Mouse (Mus musculus) intestine, embryonic 14.5 days (tissue): ENCODE results near the gene Gm18596. TPM values are rescaled to one million over a fixed set of nuclear protein-coding genes. Genes with fewer than 3 reads are reported as not detected.
"Not testable (repeated sequence)": the region's sequence is repeated elsewhere in the genome, so short reads cannot be mapped to it uniquely, and the experiment has no call there.

Source experiments
- ATAC-seq: fragments of 200-750 bp; cut with Nextera tagmentation; replicated peaks from 2 replicates; pipeline ENCODE4 v1.8.0; 2017; ENCODE audit warnings: low read depth, moderate number of reproducible peaks, moderate TSS enrichment, moderate library complexity; ENCODE audit not compliant: low FRiP score, low TSS enrichment
- DNase-seq: peaks from one replicate; pipeline ENCODE4 v3.0.0-alpha.2; 2018; ENCODE audit warnings: low spot score
- H3K27ac ChIP-seq: fragments of 300-500 bp; sonication (generic); 2 replicates; pipeline ENCODE4 v1.5.1; 2014; ENCODE audit warnings: low read depth, mild to moderate bottlenecking, control low read depth
- H3K27me3 ChIP-seq: fragments of 300-500 bp; sonication (generic); replicated peaks from 2 replicates; pipeline ENCODE4 v1.6.1; 2014; ENCODE audit warnings: low read length, control low read depth; ENCODE audit not compliant: control insufficient read depth, insufficient read depth
- H3K36me3 ChIP-seq: fragments of 300-500 bp; sonication (generic); 2 replicates; pipeline ENCODE4 v1.6.1; 2014; ENCODE audit warnings: low read length, control low read depth; ENCODE audit not compliant: control insufficient read depth, insufficient read depth
- H3K4me1 ChIP-seq: fragments of 300-500 bp; sonication (generic); replicated peaks from 2 replicates; pipeline ENCODE4 v1.6.1; 2014; ENCODE audit warnings: low read length, control low read depth, mixed read lengths; ENCODE audit not compliant: control insufficient read depth, insufficient read depth
- H3K4me2 ChIP-seq: fragments of 300-500 bp; sonication (generic); 2 replicates; pipeline ENCODE4 v1.6.1; 2014; ENCODE audit warnings: low read length
- H3K4me3 ChIP-seq: fragments of 300-500 bp; sonication (generic); 2 replicates; pipeline ENCODE4 v1.5.1; 2014; ENCODE audit warnings: low read depth, low read length, control low read depth, mixed read lengths
- H3K9ac ChIP-seq: fragments of 300-500 bp; sonication (generic); 2 replicates; pipeline ENCODE4 v1.6.1; 2014; ENCODE audit warnings: mild to moderate bottlenecking, low read length
- H3K9me3 ChIP-seq: fragments of 300-500 bp; sonication (generic); 2 replicates; pipeline ENCODE4 v1.6.1; 2016; ENCODE audit warnings: low read length, control low read depth; ENCODE audit not compliant: control insufficient read depth
- WGBS: fragments of 180-500 bp; shearing (Covaris S2); extraction: QIAGEN DNeasy Blood & Tissue Kit; methylation state at CpG from one replicate; pipeline ENCODE4 v1.1.7; 2014; 5-methylcytosine and 5-hydroxymethylcytosine counted together
- polyA plus RNA-seq: library from polyadenylated mRNA; unstranded; fragments of >200 nt; fragmentation: Nextera tagmentation; extraction: Ambion mirVana; gene quantifications from 2 replicates; pipeline ENCODE4 v1.2.1, GENCODE M21; 2014

Gm18596 gene
- polyA plus RNA-seq, 1 experiment from 2014 or later = not detected

- not testable (repeated sequence) for H3K27me3 ChIP-seq, H3K4me3 ChIP-seq, DNase-seq, H3K9me3 ChIP-seq, H3K36me3 ChIP-seq, H3K4me2 ChIP-seq, H3K9ac ChIP-seq, ATAC-seq, H3K4me1 ChIP-seq, H3K27ac ChIP-seq
- WGBS = no CpG with 5 or more reads among the region's 1 CpGs
Observed at GRCm38 (mm10) chr10:77759582-77759981, 17.1 kb upstream of the Gm18596 start, which contains the start of gene Gm3233. TSS of gene Gm3233 (minus strand) at chr10:77759682.

GRCm38 (mm10) chr10:77753448-77753847 lies 11.0 kb upstream of the Gm18596 start:
- ATAC-seq (no peak), DNase-seq (no peak)
- Histone ChIP-seq H3K9me3 (no peaks in the 10 kb centered on the region), H3K4me3 (no peak overlapping the region), H3K36me3 (no peaks in the 10 kb centered on the region), H3K9ac (no peak overlapping the region), H3K27ac (no peak overlapping the region), H3K4me2 (no peak overlapping the region), H3K27me3 (no peaks in the 10 kb centered on the region), H3K4me1 (no peaks in the 10 kb centered on the region)

- ATAC-seq, H3K4me3 ChIP-seq, H3K4me2 ChIP-seq, DNase-seq, H3K9me3 ChIP-seq, H3K27me3 ChIP-seq, H3K9ac ChIP-seq, H3K27ac ChIP-seq, H3K4me1 ChIP-seq, H3K36me3 ChIP-seq: not testable (repeated sequence)
- WGBS = 66% methylated on average over 3 of the region's 3 CpGs
Observed at GRCm38 (mm10) chr10:77752312-77752711, 9.9 kb upstream of the Gm18596 start.

- H3K27me3 ChIP-seq, H3K9me3 ChIP-seq, H3K4me2 ChIP-seq, H3K9ac ChIP-seq, DNase-seq, H3K4me3 ChIP-seq, H3K4me1 ChIP-seq, H3K27ac ChIP-seq, ATAC-seq, H3K36me3 ChIP-seq: not testable (repeated sequence)
- WGBS = 57% methylated on average over 1 of the region's 1 CpGs
Observed at GRCm38 (mm10) chr10:77751254-77751653, 8.8 kb upstream of the Gm18596 start, which contains the start of gene Gm9736. TSS of gene Gm9736 (minus strand) at chr10:77751354.

GRCm38 (mm10) chr10:77750686-77751085 lies 8.2 kb upstream of the Gm18596 start:
- WGBS = 72% methylated on average over 1 of the region's 1 CpGs

GRCm38 (mm10) chr10:77738929-77739328 lies 3.5 kb downstream of the Gm18596 start:
- no peak overlapping the region for H3K4me3 ChIP-seq
- no peak overlapping the region for H3K9ac ChIP-seq
- no peaks in the 10 kb centered on the region for H3K27me3 ChIP-seq
- H3K9me3 ChIP-seq = peaks cover 8% of the 10 kb centered on the region
- H3K27ac ChIP-seq = no peak overlapping the region
- DNase-seq = no peak
- H3K4me2 ChIP-seq = no peak overlapping the region
- H3K4me1 ChIP-seq = no peaks in the 10 kb centered on the region
- no peak for ATAC-seq
- 80% methylated on average over 4 of the region's 4 CpGs for WGBS
- no peaks in the 10 kb centered on the region for H3K36me3 ChIP-seq

More at GRCm38 (mm10) chr10:77750686-77751085, 8.2 kb upstream of the Gm18596 start:
- ATAC-seq, H3K9ac ChIP-seq, DNase-seq, H3K4me3 ChIP-seq, H3K4me1 ChIP-seq, H3K27ac ChIP-seq, H3K27me3 ChIP-seq, H3K9me3 ChIP-seq, H3K4me2 ChIP-seq, H3K36me3 ChIP-seq: not testable (repeated sequence)

GRCm38 (mm10) chr10:77735928-77736327 lies 6.5 kb downstream of the Gm18596 start:
- no peak for ATAC-seq
- no peak overlapping the region for H3K4me3 ChIP-seq

GRCm38 (mm10) chr10:77729241-77729640 lies 13.2 kb downstream of the Gm18596 start:
- no peaks in the 10 kb centered on the region for H3K4me1 ChIP-seq
- 51% methylated on average over 4 of the region's 4 CpGs for WGBS
- H3K36me3 ChIP-seq = no peaks in the 10 kb centered on the region
- no peaks in the 10 kb centered on the region for H3K9me3 ChIP-seq
- no peak overlapping the region for H3K4me3 ChIP-seq
- H3K27ac ChIP-seq = no peak overlapping the region
- ATAC-seq = no peak
- H3K9ac ChIP-seq = no peak overlapping the region
- H3K27me3 ChIP-seq = no peaks in the 10 kb centered on the region
- no peak overlapping the region for H3K4me2 ChIP-seq
- DNase-seq = no peak

More at GRCm38 (mm10) chr10:77735928-77736327, 6.5 kb downstream of the Gm18596 start:
- no peak overlapping the region for H3K27ac ChIP-seq
- no peaks in the 10 kb centered on the region for H3K27me3 ChIP-seq
- no peaks in the 10 kb centered on the region for H3K4me1 ChIP-seq
- no peaks in the 10 kb centered on the region for H3K36me3 ChIP-seq
- DNase-seq = no peak
- 100% methylated on average over 1 of the region's 1 CpGs for WGBS
- no peak overlapping the region for H3K4me2 ChIP-seq
- peaks cover 8% of the 10 kb centered on the region for H3K9me3 ChIP-seq
- H3K9ac ChIP-seq = no peak overlapping the region

GRCm38 (mm10) chr10:77728280-77728679 lies 14.2 kb downstream of the Gm18596 start:
- Histone ChIP-seq H3K9me3 (no peaks in the 10 kb centered on the region), H3K27ac (no peak overlapping the region), H3K4me2 (no peak overlapping the region), H3K4me3 (no peak overlapping the region), H3K27me3 (no peaks in the 10 kb centered on the region), H3K36me3 (no peaks in the 10 kb centered on the region), H3K4me1 (no peaks in the 10 kb centered on the region), H3K9ac (no peak overlapping the region)
- 61% methylated on average over 4 of the region's 4 CpGs for WGBS
- DNase-seq (no peak), ATAC-seq (no peak)
